ENCODE assay signal across 36 mouse cellular contexts in the genomic region with DNA sequence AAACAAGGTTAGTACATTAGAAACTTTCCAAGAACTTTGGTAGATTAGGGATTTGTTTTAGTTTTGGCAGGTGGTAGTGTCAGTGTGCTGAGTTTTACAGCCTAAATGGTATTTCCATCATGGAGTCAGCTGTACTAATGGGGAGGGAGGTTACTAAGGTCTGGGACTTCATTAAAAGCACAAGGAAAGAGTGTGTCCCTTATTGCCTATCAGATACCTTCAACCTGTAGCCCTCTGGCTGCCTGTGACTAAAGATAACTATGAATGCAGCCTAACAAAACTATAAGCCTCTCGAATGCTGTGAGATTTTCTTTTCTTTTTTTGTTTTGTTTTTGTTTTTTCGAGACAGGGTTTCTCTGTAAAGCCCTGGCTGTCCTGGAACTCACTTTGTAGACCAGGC. TPM values are rescaled to one million over a fixed set of nuclear protein-coding genes. Genes with fewer than 3 reads are reported as not detected.
"Had no signal": no experiment of that assay in that cellular context is flagged by ENCODE, and none has a peak within 500 bp of the region (broad histone marks: within the 10 kb centered on the region; RNA-seq: fewer than 3 reads in every experiment).

No protein-coding gene starts in this region.

- H3K27me3 ChIP-seq: heart, embryonic 13.5 days; heart, embryonic 15.5 days; hindbrain, embryonic 12.5 days; intestine, embryonic 15.5 days; limb, embryonic 12.5 days had no signal

- H3K9ac ChIP-seq: heart, embryonic 13.5 days; heart, embryonic 15.5 days; hindbrain, embryonic 12.5 days; hindbrain, embryonic 14.5 days; intestine, embryonic 15.5 days; limb, embryonic 12.5 days had no signal

- ATAC-seq: hindbrain, embryonic 16.5 days; inflammation-experienced regulatory T-cells, adult 6 months; intestine, embryonic 15.5 days had no signal

- H3K9me3 ChIP-seq: heart, embryonic 13.5 days; heart, embryonic 15.5 days; hindbrain, embryonic 10.5 days; hindbrain, embryonic 12.5 days; intestine, embryonic 15.5 days; limb, embryonic 10.5 days; limb, embryonic 12.5 days had no signal

- H3K4me3 ChIP-seq: gastrocnemius, adult 2 months; heart, adult 2 months; heart, embryonic 13.5 days; heart, embryonic 15.5 days; hindbrain, embryonic 10.5 days; hindbrain, embryonic 12.5 days; intestine, embryonic 15.5 days; layer of hippocampus, adult 2 months; left cerebral cortex, adult 2 months; limb, embryonic 10.5 days; limb, embryonic 12.5 days had no signal

- H3K4me2 ChIP-seq: heart, embryonic 11.5 days; heart, embryonic 13.5 days; heart, embryonic 15.5 days; hindbrain, embryonic 12.5 days; hindbrain, embryonic 14.5 days; intestine, embryonic 15.5 days; limb, embryonic 12.5 days; liver, embryonic 11.5 days had no signal

- H3K27ac ChIP-seq: gastrocnemius, adult 2 months; heart, adult 2 months; heart, embryonic 13.5 days; heart, embryonic 15.5 days; hindbrain, embryonic 10.5 days; hindbrain, embryonic 12.5 days; hindbrain, embryonic 14.5 days; intestine, embryonic 15.5 days; layer of hippocampus, adult 2 months; left cerebral cortex, adult 2 months; limb, embryonic 10.5 days; limb, embryonic 12.5 days had no signal

- H3K4me1 ChIP-seq: heart, embryonic 13.5 days; heart, embryonic 15.5 days; hindbrain, embryonic 10.5 days; hindbrain, embryonic 12.5 days; intestine, embryonic 15.5 days; limb, embryonic 10.5 days; limb, embryonic 12.5 days had no signal

- DNase-seq: gastrocnemius, adult 2 months; gastrocnemius, postnatal 10 days; gastrocnemius, postnatal 25 days; heart, adult 2 months; heart, postnatal 14 days; heart, postnatal 4 days; kidney, adult 11 months; kidney, adult 8-10 months; kidney, postnatal 10 days; kidney, postnatal 25 days; kidney, postnatal 4 days; liver had no signal

RNA-seq across cellular contexts. Expression of gene Gm38100, which starts 8.9 kb away (rescaled TPM):
- total RNA-seq: gastrocnemius, adult 2 months; gastrocnemius, postnatal 10 days; gastrocnemius, postnatal 25 days; gastrocnemius, postnatal 4 days; granulocyte monocyte progenitor cell, adult 5-6 weeks; heart, adult 2 months; heart, postnatal 14 days; heart, postnatal 4 days; layer of hippocampus, adult 2 months; layer of hippocampus, postnatal 10 days; layer of hippocampus, postnatal 25 days; left cerebral cortex, adult 2 months; left cerebral cortex, postnatal 14 days; left cerebral cortex, postnatal 36 days had no signal
- polyA plus RNA-seq: frontal cortex, adult 2 months; heart, adult 2 months; heart, embryonic 11.5 days; heart, embryonic 13.5 days; hindbrain, embryonic 12.5 days; hindbrain, embryonic 14.5 days; hindbrain, embryonic 16.5 days; inflammation-experienced regulatory T-cells, adult 6 months; intestine, embryonic 15.5 days; kidney, embryonic 14.5 days; kidney, embryonic 16.5 days; limb, embryonic 12.5 days; limb, embryonic 14.5 days had no signal

RNA-seq across cellular contexts. Expression of gene Exo1, which starts 30.8 kb away (rescaled TPM):
- total RNA-seq: gastrocnemius, adult 2 months had no signal
